Comparison of ENCODE assay signal across 22 mouse cellular contexts in genomic region chr12:54448221-54448620, GRCm38 (mm10).
DNase-seq lines count a peak whose midpoint lies in the region; ATAC-seq lines count a peak whose summit lies in the region.
"Had no signal": no experiment of that assay in that cellular context is flagged by ENCODE, and none has a peak within 500 bp of the region (broad histone marks: within the 10 kb centered on the region; RNA-seq: fewer than 3 reads in every experiment).

No protein-coding gene starts in this region.

- H3K36me3 ChIP-seq in midbrain, embryonic 11.5 days (ENCODE audit: control insufficient read depth, insufficient read depth, low read length): no peaks in the 10 kb centered on the region
- no peaks in the 10 kb centered on the region for H3K36me3 ChIP-seq in midbrain, embryonic 16.5 days (ENCODE audit: control insufficient read depth, insufficient read depth, low read length)
- H3K36me3 ChIP-seq: forebrain, embryonic 10.5 days; heart, embryonic 12.5 days; liver, embryonic 12.5 days had no signal

- no peak overlapping the region for H3K4me2 ChIP-seq in midbrain, embryonic 11.5 days
- H3K4me2 ChIP-seq in midbrain, embryonic 16.5 days (ENCODE audit: low read length): no peak overlapping the region
- H3K4me2 ChIP-seq: heart, embryonic 12.5 days; hindbrain, embryonic 14.5 days; liver, embryonic 12.5 days had no signal

- no peak overlapping the region for H3K27ac ChIP-seq in midbrain, embryonic 11.5 days (ENCODE audit: low read depth, low read length)
- no peak overlapping the region for H3K27ac ChIP-seq in midbrain, embryonic 16.5 days (ENCODE audit: low read length)
- H3K27ac ChIP-seq: forebrain, embryonic 10.5 days; hindbrain, embryonic 14.5 days; liver, embryonic 12.5 days; macrophage had no signal

- no peak for ATAC-seq in midbrain, embryonic 11.5 days (ENCODE audit: low FRiP score)
- no peak for ATAC-seq in midbrain, embryonic 16.5 days
- 0 out of 2 replicates have a peak, but pooled peaks have one; percentile 35 for ATAC-seq in megakaryocyte progenitor cell, adult 5-6 weeks (replicated peaks; ENCODE audit: poor library complexity)
- ATAC-seq: forebrain, postnatal 0 days; liver, embryonic 12.5 days had no signal

- peak; percentile 75 for DNase-seq in midbrain, embryonic 11.5 days (ENCODE audit: low spot score, missing footprints)
- peak; percentile 42 to 73 for DNase-seq in kidney, adult 8-10 months
- DNase-seq in kidney, postnatal 14 days: peak; percentile 71
- no peak for DNase-seq in gastrocnemius, postnatal 4 days (ENCODE audit: low spot score in 2 of 2)
- DNase-seq in layer of hippocampus, adult 9-10 months (ENCODE audit: low spot score): no peak
- no peak for DNase-seq in testis, postnatal 10 days (ENCODE audit: low spot score)
- DNase-seq: cerebellum, adult 2 months; forebrain, postnatal 0 days; lung, adult 2 months; midbrain, embryonic 14.5 days; right cerebral cortex, postnatal 14 days; thymus, adult 18-20 months; thymus, postnatal 4 days had no signal

- no peaks in the 10 kb centered on the region for H3K27me3 ChIP-seq in midbrain, embryonic 11.5 days (ENCODE audit: control insufficient read depth, insufficient read depth, low read length)
- H3K27me3 ChIP-seq in midbrain, embryonic 16.5 days (ENCODE audit: control insufficient read depth, insufficient read depth, low read depth, low read length): no peaks in the 10 kb centered on the region
- H3K27me3 ChIP-seq: heart, embryonic 12.5 days; liver, embryonic 12.5 days; Patski had no signal

- no peaks in the 10 kb centered on the region for H3K4me1 ChIP-seq in midbrain, embryonic 11.5 days (ENCODE audit: control insufficient read depth, insufficient read depth, low read length)
- H3K4me1 ChIP-seq in midbrain, embryonic 16.5 days (ENCODE audit: control insufficient read depth, insufficient read depth, low read length): no peaks in the 10 kb centered on the region
- H3K4me1 ChIP-seq: liver, embryonic 12.5 days had no signal

- no peak overlapping the region for H3K9ac ChIP-seq in midbrain, embryonic 11.5 days (ENCODE audit: low read length)
- no peak overlapping the region for H3K9ac ChIP-seq in midbrain, embryonic 16.5 days (ENCODE audit: low read depth, low read length)
- H3K9ac ChIP-seq: forebrain, postnatal 0 days; heart, embryonic 12.5 days; hindbrain, embryonic 14.5 days; liver, embryonic 12.5 days had no signal

- no peak overlapping the region for H3K4me3 ChIP-seq in midbrain, embryonic 11.5 days (ENCODE audit: low read depth, low read length)
- H3K4me3 ChIP-seq in midbrain, embryonic 16.5 days (ENCODE audit: low read depth, low read length): no peak overlapping the region
- H3K4me3 ChIP-seq: forebrain, embryonic 10.5 days; heart, embryonic 12.5 days; liver, embryonic 12.5 days; myocyte had no signal

- no peaks in the 10 kb centered on the region for H3K9me3 ChIP-seq in midbrain, embryonic 11.5 days (ENCODE audit: control insufficient read depth, low read length)
- H3K9me3 ChIP-seq in midbrain, embryonic 16.5 days (replicated peaks; ENCODE audit: control insufficient read depth, low read length, poor library complexity, severe bottlenecking): no peaks in the 10 kb centered on the region
- H3K9me3 ChIP-seq: forebrain, embryonic 10.5 days; heart, embryonic 12.5 days; liver, embryonic 12.5 days had no signal

- WGBS in midbrain, embryonic 11.5 days: 67% methylated on average over 2 of the region's 2 CpGs
- 78% methylated on average over 2 of the region's 2 CpGs for WGBS in midbrain, embryonic 16.5 days

Comparison
In these comparisons a context has a peak if more than half of its experiments do, and no peak if none do; other contexts are left out.
1. DNase-seq: peak in midbrain, embryonic 11.5 days (single experiment), kidney, adult 8-10 months (2 of 2) and kidney, postnatal 14 days (single experiment); none in gastrocnemius, postnatal 4 days (0 of 2), layer of hippocampus, adult 9-10 months (single experiment) and testis, postnatal 10 days (single experiment).